Mouse (Mus musculus): ENCODE results near the gene Fbn1.

The Fbn1 gene

DNA sequence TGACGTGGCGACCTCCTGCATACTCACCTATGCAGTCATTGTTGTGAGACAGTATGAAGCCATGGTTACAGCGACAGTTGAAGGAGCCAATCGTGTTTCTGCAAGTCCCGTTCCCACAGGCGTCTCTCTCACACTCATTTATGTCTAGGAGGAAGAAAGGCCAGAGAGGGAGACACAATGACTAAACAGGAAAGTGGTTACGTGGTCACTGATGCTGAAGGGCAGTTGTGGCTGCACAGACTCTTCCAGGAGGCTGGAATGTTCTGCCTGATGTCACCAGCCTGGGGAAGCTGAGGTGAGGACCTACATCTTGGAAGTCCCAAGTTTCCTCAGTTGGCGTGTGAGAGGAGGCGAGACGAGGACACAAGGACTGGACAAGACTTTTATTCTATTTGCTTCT is 177.3 kb downstream of the Fbn1 start:
- DNase-seq, result peak; percentile 80

- peak; percentile 85 for DNase-seq
Measured at GRCm38 (mm10) chr2:125325125-125325855, 182.5 kb downstream of the Fbn1 start.

GRCm38 (mm10) chr2:125324455-125324854 is 183.3 kb downstream of the Fbn1 start:
- peak; percentile 1 for DNase-seq

GRCm38 (mm10) chr2:125323347-125323746 is 184.4 kb downstream of the Fbn1 start:
- peak; percentile 87 for DNase-seq

GRCm38 (mm10) chr2:125322581-125322980 is 185.2 kb downstream of the Fbn1 start:
- peak; percentile 31 for DNase-seq

DNA sequence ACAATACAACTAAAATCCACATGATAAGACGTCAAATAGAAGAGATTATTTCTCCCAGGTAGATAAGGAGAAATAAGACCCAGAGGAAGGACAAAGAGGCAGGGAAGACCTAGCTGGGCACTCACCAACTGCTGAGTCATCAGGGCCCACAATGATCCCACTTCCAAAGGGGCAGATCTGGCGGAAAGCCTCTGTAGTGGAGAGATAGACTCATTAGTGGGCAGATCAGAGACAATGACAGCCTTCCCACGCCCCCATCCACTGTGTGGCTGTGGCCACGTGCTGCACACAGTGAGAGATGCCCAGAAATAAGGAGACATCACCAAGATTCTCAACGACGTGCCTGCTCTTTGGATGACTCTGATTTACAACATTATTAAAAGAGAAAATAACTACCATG is 186.7 kb downstream of the Fbn1 start:
- DNase-seq, result peak; percentile 71

DNA sequence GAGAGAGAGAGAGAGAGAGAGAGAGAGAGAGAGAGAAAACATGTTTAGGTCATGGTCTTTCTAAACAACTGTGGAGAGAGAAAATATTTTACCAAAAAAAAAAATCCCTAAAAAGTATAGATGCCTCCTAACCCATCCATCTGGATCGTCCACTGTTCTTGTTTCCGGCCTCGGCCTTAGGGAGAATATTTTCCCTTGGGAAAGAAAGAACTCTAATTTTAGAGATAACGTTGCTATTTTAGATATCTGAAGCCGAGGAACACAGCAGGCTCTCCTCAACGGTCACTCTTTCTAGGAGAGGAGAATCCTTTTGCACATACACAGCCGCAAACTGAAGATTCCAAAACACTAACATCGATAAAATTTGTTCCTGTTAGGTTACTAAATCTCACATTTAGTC is 188.1 kb downstream of the Fbn1 start:
- DNase-seq, result peak; percentile 83

- peak; percentile 93 for DNase-seq
Measured at GRCm38 (mm10) chr2:125318371-125319061, 189.3 kb downstream of the Fbn1 start.

- DNase-seq, result peak; percentile 57
Measured at GRCm38 (mm10) chr2:125315203-125315602, 192.6 kb downstream of the Fbn1 start.

- peak; percentile 73 for DNase-seq
Measured at GRCm38 (mm10) chr2:125314169-125314925, 193.4 kb downstream of the Fbn1 start.

GRCm38 (mm10) chr2:125309710-125310109 is 198.1 kb downstream of the Fbn1 start:
- DNase-seq, result peak; percentile 61

GRCm38 (mm10) chr2:125305671-125306070 is 202.1 kb downstream of the Fbn1 start:
- DNase-seq, result peak; percentile 68

DNA sequence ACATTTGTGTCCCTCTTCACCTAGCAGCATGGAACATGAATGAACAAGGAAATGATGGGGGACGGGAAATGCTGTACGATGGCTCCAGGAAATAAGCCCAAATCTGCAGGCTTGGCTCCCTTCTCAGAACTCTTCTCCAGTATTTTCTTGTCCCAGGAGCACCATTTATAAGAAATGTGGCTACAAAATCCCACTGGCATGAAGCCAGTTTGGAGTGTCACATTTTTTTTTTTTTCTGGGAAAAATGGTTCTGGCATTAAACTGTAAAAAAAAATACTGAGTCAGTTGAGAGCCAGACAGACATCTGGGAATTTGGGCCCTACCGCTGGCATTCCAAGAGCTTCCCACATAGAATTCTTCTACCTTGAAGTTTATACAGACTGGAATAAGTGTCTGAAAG is 203.0 kb downstream of the Fbn1 start:
- DNase-seq, result peak; percentile 91

DNA sequence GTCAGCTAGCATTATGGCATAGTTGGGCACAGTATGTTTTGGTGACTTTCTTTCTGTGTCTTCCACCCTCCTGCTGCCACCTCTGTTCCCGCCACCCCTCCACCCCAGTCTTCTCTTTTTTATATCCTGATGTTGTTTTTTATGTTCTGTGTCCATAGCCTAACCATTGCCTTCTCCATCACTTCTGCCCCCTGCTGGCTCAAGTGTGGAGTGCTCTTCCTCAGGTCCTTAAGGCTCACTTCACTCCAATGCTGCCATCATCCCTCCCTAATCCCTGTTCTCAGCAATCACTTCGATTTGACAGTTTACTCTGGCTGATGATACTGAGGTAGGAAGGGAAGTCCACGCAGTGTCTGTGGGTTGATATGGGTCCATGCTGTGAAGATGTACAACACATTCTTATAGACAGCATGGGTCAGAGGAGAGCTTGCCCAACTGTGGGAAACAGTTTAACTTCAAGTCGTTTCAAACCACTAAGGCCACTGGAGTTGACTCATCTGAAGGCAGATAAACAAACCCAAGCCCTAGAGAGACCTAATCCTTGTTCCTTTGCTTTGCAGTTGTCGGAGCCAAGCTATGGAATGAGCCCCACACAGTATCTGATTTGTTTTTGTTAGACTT is 203.9 kb downstream of the Fbn1 start:
- DNase-seq, result peak; percentile 81

DNA sequence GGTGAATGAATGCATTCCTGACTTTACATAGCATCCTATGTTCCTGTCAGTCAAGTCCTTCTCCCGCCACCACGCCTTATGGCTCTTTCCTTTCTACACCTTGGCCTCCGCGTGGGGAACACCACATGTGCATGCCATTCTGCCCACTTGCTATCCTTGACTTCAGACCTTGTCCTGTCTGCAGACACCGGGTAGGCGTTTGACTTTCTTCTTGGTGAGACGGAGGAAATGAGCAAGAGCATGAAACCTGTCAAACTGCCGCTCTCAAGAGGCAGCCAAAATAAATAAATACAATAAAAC is 205.2 kb downstream of the Fbn1 start:
- DNase-seq, result peak; percentile 81

DNA sequence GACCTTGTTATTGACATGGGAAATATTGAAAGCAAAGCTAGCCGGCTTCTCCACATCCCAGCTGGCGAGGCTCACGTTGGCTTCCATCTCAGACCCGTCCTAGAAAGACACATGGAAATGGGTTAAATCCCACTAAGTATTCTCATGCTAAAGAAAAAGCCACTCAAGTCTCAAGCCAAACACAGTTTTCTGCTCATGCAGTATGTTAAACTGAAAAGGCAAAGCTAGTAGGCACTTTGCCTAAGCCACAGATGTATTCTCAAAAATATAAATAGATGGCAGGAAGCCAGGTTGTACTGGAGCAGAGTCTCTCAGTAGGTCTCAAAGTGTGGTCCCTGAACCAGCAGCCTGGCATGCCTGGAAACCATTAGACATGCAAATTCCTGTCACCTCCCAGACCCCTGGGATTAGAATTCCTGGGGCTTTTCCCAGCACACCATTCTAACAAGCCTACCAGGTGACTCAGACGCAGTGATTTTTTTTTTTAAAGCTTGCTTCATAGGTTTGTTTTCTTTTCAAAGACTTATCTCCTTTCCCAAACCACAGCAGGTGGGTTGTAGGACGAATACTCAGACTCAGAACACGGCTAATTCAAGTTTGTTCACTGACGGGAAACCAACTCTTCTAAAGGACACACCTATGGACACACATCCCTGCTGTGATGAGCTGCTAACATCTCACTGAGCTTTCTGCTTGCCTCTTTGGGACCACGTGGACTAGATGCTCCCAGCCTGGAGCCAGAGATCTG is 205.7 kb downstream of the Fbn1 start:
- DNase-seq, result peak; percentile 84

GRCm38 (mm10) chr2:125298841-125299240 is 209.0 kb downstream of the Fbn1 start:
- no peak for DNase-seq

DNA sequence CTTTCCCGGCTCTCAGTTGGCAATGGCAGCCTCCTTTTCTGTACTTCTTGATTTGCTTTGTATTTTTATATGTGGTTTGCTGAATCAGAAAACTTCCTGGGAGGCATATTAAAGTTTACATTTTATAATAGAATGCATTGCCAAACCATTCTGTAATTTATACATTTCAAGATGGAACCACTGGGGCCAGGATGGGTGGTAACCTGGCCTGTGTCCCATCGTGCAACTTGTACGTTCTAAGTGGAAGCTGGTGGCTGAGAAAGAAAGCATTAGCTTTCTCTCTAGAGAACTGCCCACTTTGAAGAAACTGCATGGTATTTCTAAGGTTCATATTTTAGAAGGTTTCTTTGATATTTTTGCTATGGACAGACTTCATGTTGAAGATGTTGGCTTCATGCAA is 212.3 kb downstream of the Fbn1 start:
- no peak for DNase-seq

- DNase-seq, result peak; percentile 81
Measured at GRCm38 (mm10) chr2:125293969-125294491, 213.8 kb downstream of the Fbn1 start.

- no peak for DNase-seq
Measured at GRCm38 (mm10) chr2:125292616-125293015, 215.2 kb downstream of the Fbn1 start.

DNA sequence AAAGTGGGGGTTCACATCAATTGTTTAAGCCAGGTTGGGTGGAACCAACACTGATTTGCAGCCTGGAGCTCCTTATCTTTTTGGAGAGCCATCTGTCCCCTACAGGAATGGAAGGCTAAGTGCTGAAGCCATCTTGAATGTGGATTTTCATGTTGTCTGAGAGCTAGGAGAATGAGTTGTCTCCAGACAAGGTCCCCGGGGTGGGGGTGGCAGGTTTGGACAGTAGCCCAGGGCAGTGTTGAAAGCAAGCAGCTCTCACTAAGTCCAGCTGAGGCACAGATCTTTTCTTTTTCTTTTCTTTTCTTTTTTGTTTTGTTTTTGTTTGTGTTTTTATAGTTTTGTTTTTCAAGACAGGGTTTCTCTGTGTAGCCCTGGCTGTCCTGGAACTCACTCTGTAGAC is 216.7 kb downstream of the Fbn1 start:
- no peak for DNase-seq

DNA sequence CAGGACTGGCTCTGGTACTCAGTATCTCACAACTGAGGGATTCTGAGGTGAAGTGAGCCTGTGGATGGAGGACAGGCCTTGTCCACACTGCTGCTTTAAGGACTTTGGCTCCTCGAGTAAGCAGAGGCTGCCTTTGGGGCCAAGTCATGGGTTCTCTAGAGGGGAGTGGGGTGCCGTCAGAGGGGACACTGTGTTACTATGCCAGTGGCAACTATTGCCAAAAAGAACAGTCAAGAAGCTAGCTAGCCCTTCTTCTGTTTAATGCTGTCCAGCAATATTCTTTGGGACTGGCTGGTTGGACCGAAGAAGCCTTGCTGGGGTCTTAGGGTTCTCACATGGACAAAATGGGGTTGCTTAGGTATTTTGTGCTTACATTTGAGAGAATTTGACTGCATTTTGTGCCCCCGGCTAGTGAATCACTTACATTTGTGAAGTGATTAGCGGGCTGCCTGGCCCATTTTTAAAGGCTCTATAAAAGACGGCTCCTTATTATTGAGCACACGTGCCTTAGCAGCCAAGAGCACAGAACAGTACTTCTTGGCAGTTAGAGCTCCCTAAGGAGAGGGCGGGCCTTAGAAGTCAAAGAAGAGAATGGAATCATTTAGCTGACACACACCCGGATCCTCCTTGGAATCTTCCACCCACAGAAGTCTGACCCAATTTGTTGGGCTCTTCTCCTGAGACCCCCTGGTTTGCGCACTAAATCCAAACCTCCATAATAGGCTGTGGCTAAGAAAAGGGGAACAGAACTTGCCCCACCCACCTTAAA is 217.4 kb downstream of the Fbn1 start:
- DNase-seq, result peak; percentile 96
